Mouse (Mus musculus) kidney, postnatal 0 days (tissue): Measurements from ENCODE around the gene Ctbp2. TPM values are rescaled to one million over a fixed set of nuclear protein-coding genes. Genes with fewer than 3 reads are reported as not detected.

Experiments
- ATAC-seq: fragments of 200-750 bp; cut with Nextera tagmentation; replicated peaks from 2 replicates; pipeline ENCODE4 v1.8.0; 2017; ENCODE audit warnings: low read depth, moderate number of reproducible peaks, moderate TSS enrichment, moderate library complexity; ENCODE audit not compliant: low FRiP score
- DNase-seq: peaks from one replicate; pipeline ENCODE4 v3.0.0-alpha.2; 2016; ENCODE audit warnings: low spot score
- H3K27ac ChIP-seq: fragments of 300-500 bp; sonication (generic); 2 replicates; pipeline ENCODE4 v1.5.1; 2014; ENCODE audit warnings: mild to moderate bottlenecking
- H3K27me3 ChIP-seq: fragments of 300-500 bp; sonication (generic); 2 replicates; pipeline ENCODE4 v1.6.1; 2014; ENCODE audit warnings: low read length, mixed read lengths; ENCODE audit not compliant: insufficient read depth
- H3K36me3 ChIP-seq: fragments of 300-500 bp; sonication (generic); 2 replicates; pipeline ENCODE4 v1.6.1; 2014; ENCODE audit warnings: low read length, mixed read lengths; ENCODE audit not compliant: insufficient read depth
- H3K4me1 ChIP-seq: fragments of 300-500 bp; sonication (generic); replicated peaks from 2 replicates; pipeline ENCODE4 v1.6.1; 2014; ENCODE audit warnings: antibody characterized with exemption, low read length, mixed read lengths; ENCODE audit not compliant: insufficient read depth
- H3K4me2 ChIP-seq: fragments of 300-500 bp; sonication (generic); 2 replicates; pipeline ENCODE4 v1.6.1; 2014; ENCODE audit warnings: mild to moderate bottlenecking, low read length, moderate library complexity, mixed read lengths
- H3K4me3 ChIP-seq: fragments of 300-500 bp; sonication (generic); replicated peaks from 2 replicates; pipeline ENCODE4 v1.5.1; 2014; ENCODE audit warnings: low read depth, low read length
- H3K9ac ChIP-seq: fragments of 300-500 bp; sonication (generic); 2 replicates; pipeline ENCODE4 v1.6.1; 2014; ENCODE audit warnings: low read depth, low read length
- H3K9me3 ChIP-seq: fragments of 300-500 bp; sonication (generic); replicated peaks from 2 replicates; pipeline ENCODE4 v1.6.1; 2016; ENCODE audit warnings: low read length, inconsistent platforms, mixed read lengths
- CTCF ChIP-seq: IDR thresholded peaks from 2 replicates; pipeline ENCODE4 v1.5.1; 2016; ENCODE audit warnings: antibody characterized with exemption, low read depth, mild to moderate bottlenecking, moderate library complexity
- WGBS: fragments of 180-500 bp; shearing (Covaris S2); extraction: QIAGEN DNeasy Blood & Tissue Kit; methylation state at CpG from one replicate; pipeline ENCODE4 v1.1.7; 2014; 5-methylcytosine and 5-hydroxymethylcytosine counted together
- polyA plus RNA-seq: library from polyadenylated mRNA; unstranded; fragments of >200 nt; fragmentation: Nextera tagmentation; extraction: Ambion mirVana; gene quantifications from 2 replicates; pipeline ENCODE4 v1.2.1, GENCODE M21; 2015

Gene Ctbp2
- polyA plus RNA-seq, 1 experiment from 2014 or later: 89.1 TPM

GRCm38 (mm10) chr7:133085408-133085807 lies 38.7 kb downstream of the Ctbp2 start:
- Histone ChIP-seq H3K4me2 (no peak overlapping the region), H3K4me3 (no peak overlapping the region), H3K4me1 (peaks cover 17% of the 10 kb centered on the region), H3K27me3 (no peaks in the 10 kb centered on the region), H3K9ac (no peak overlapping the region), H3K36me3 (no peaks in the 10 kb centered on the region), H3K27ac (no peak overlapping the region), H3K9me3 (no peaks in the 10 kb centered on the region)
- ATAC-seq (no peak), DNase-seq (no peak)
- 78% methylated on average over 3 of the region's 3 CpGs for WGBS
- no peak for TF ChIP-seq CTCF

GRCm38 (mm10) chr7:133083936-133084614 lies 40.1 kb downstream of the Ctbp2 start:
- H3K9me3 ChIP-seq: no peaks in the 10 kb centered on the region

GRCm38 (mm10) chr7:133078929-133079328 lies 45.2 kb downstream of the Ctbp2 start:
- ATAC-seq: no peak; the same call in 1 of the 2 replicates
- TF ChIP-seq CTCF: no peak
- Histone ChIP-seq H3K4me3 (no peak overlapping the region), H3K9ac (no peak overlapping the region), H3K4me2 (no peak overlapping the region), H3K9me3 (no peaks in the 10 kb centered on the region), H3K36me3 (peaks cover 5% of the 10 kb centered on the region; the same call in 1 of the 2 replicates), H3K27ac (no peak overlapping the region), H3K27me3 (no peaks in the 10 kb centered on the region), H3K4me1 (peaks cover 6% of the 10 kb centered on the region; the same call in 1 of the 2 replicates)
- 55% methylated on average over 1 of the region's 1 CpGs for WGBS
- DNase-seq: no peak

More at GRCm38 (mm10) chr7:133083936-133084614, 40.1 kb downstream of the Ctbp2 start:
- WGBS: 83% methylated on average over 13 of the region's 13 CpGs
- DNase-seq (no peak), ATAC-seq (no peak)
- H3K4me2 ChIP-seq: no peak overlapping the region
- TF ChIP-seq CTCF: no peak
- 0 out of 2 replicates have a peak overlapping the region, but pooled peaks have one; percentile 19 for H3K27ac ChIP-seq
- peaks cover 5% of the 10 kb centered on the region; the same call in 1 of the 2 replicates for H3K36me3 ChIP-seq
- no peak overlapping the region for H3K4me3 ChIP-seq
- no peak overlapping the region for H3K9ac ChIP-seq
- no peaks in the 10 kb centered on the region for H3K27me3 ChIP-seq
- peaks cover 9% of the 10 kb centered on the region; the same call in 1 of the 2 replicates for H3K4me1 ChIP-seq

GRCm38 (mm10) chr7:133074462-133075133 lies 49.6 kb downstream of the Ctbp2 start:
- WGBS: 60% methylated on average over 10 of the region's 10 CpGs
- H3K4me1 ChIP-seq: peaks cover 24% of the 10 kb centered on the region
- H3K27ac ChIP-seq: no peak overlapping the region
- no peak for ATAC-seq
- H3K27me3 ChIP-seq: no peaks in the 10 kb centered on the region
- no peaks in the 10 kb centered on the region for H3K36me3 ChIP-seq
- no peak for DNase-seq
- no peak for TF ChIP-seq CTCF
- no peak overlapping the region for H3K4me3 ChIP-seq
- H3K4me2 ChIP-seq: no peak overlapping the region
- no peaks in the 10 kb centered on the region for H3K9me3 ChIP-seq
- no peak overlapping the region for H3K9ac ChIP-seq

GRCm38 (mm10) chr7:133073147-133073651 lies 51.0 kb downstream of the Ctbp2 start:
- ATAC-seq (no peak), DNase-seq (no peak)
- 68% methylated on average over 9 of the region's 9 CpGs for WGBS
- Histone ChIP-seq H3K9ac (no peak overlapping the region), H3K4me1 (peaks cover 23% of the 10 kb centered on the region), H3K27ac (no peak overlapping the region), H3K4me2 (no peak overlapping the region), H3K9me3 (no peaks in the 10 kb centered on the region), H3K36me3 (0 out of 2 replicates have a peak, but pooled peaks cover 6% of the 10 kb centered on the region), H3K27me3 (no peaks in the 10 kb centered on the region), H3K4me3 (no peak overlapping the region)
- no peak for TF ChIP-seq CTCF

- Histone ChIP-seq H3K9me3 (no peaks in the 10 kb centered on the region), H3K36me3 (0 out of 2 replicates have a peak, but pooled peaks cover 6% of the 10 kb centered on the region), H3K4me1 (peaks cover 26% of the 10 kb centered on the region), H3K4me2 (no peak overlapping the region), H3K27me3 (no peaks in the 10 kb centered on the region), H3K4me3 (no peak overlapping the region), H3K27ac (no peak overlapping the region; the same call in 1 of the 2 replicates), H3K9ac (no peak overlapping the region)
- DNase-seq (no peak), ATAC-seq (no peak)
- 69% methylated on average over 4 of the region's 4 CpGs for WGBS
- no peak for TF ChIP-seq CTCF
Measured at GRCm38 (mm10) chr7:133072535-133072934, 51.6 kb downstream of the Ctbp2 start.
